Mouse (Mus musculus) v-Abl transformed pro-B cells (cell line): ENCODE measurements around the gene Catsperg2.
"Not testable (repeated sequence)": the region's sequence is repeated elsewhere in the genome, so short reads cannot be mapped to it uniquely, and the experiment has no call there.

Experiments used
- in situ Hi-C, 2 experiments: fragments of 400-800 bp; cut with MboI; formaldehyde crosslinking; loops; one replicate each; pipeline ENCODE4 v1.15.1; 2025; ENCODE audit not compliant: unreplicated experiment in 2 of 2

Catsperg2 gene

GRCm38 (mm10) chr7:29726860-29727259 is at the start of gene Catsperg2:
TSS of gene Catsperg2 (minus strand) at chr7:29727032.
- in situ Hi-C loops: not testable (repeated sequence)

- in situ Hi-C loops: no loop called here
Observed at GRCm38 (mm10) chr7:29776568-29776967, 49.7 kb upstream of the Catsperg2 start.

- in situ Hi-C loops: no loop called here
Observed at GRCm38 (mm10) chr7:29774371-29774770, 47.5 kb upstream of the Catsperg2 start.

GRCm38 (mm10) chr7:29773503-29773902 is 46.7 kb upstream of the Catsperg2 start:
- in situ Hi-C loops: no loop called here

- in situ Hi-C loops: loop anchor here (5.0 kb wide), 1 partner anchor 48 kb away; the partner anchor contains the start of gene Zfp790 (in 2 of the 2)
Observed at GRCm38 (mm10) chr7:29768980-29769379, 42.1 kb upstream of the Catsperg2 start.

- in situ Hi-C loops: loop anchor here (5.0 kb wide), 1 partner anchor 49 kb away; the partner anchor contains the start of gene Zfp790 (in 2 of the 2)
Observed at GRCm38 (mm10) chr7:29768090-29768900, 41.5 kb upstream of the Catsperg2 start, which contains the start of gene Zfp84. TSS of gene Zfp84 (plus strand) at chr7:29768552.

GRCm38 (mm10) chr7:29767058-29767686 is 40.3 kb upstream of the Catsperg2 start:
- in situ Hi-C loops: loop anchor here (5.0 kb wide), 1 partner anchor 50 kb away; the partner anchor contains the start of gene Zfp790 (in 2 of the 2)

GRCm38 (mm10) chr7:29764702-29765101 is 37.9 kb upstream of the Catsperg2 start:
- in situ Hi-C loops: loop anchor here (5.0 kb wide), 1 partner anchor 53 kb away; the partner anchor contains the start of gene Zfp790 (in 2 of the 2)

- in situ Hi-C loops: no loop called here
Observed at GRCm38 (mm10) chr7:29760476-29760875, 33.6 kb upstream of the Catsperg2 start.

- in situ Hi-C loops: no loop called here
Observed at GRCm38 (mm10) chr7:29742258-29742657, 15.4 kb upstream of the Catsperg2 start.

- in situ Hi-C loops: no loop called here
Observed at GRCm38 (mm10) chr7:29728055-29728454, 1.2 kb upstream of the Catsperg2 start.

- in situ Hi-C loops: not testable (repeated sequence)
Observed at GRCm38 (mm10) chr7:29725461-29726142, 1.2 kb downstream of the Catsperg2 start.

GRCm38 (mm10) chr7:29708891-29709290 is 17.9 kb downstream of the Catsperg2 start:
- in situ Hi-C loops: loop anchor here in 1 of 2 experiments (10.0 kb wide), 1 partner anchor 104 kb away; no protein-coding TSS in a partner anchor

- in situ Hi-C loops: not testable (repeated sequence)
Observed at GRCm38 (mm10) chr7:29695231-29695630, 31.6 kb downstream of the Catsperg2 start.

GRCm38 (mm10) chr7:29681868-29682267 is 45.0 kb downstream of the Catsperg2 start:
- in situ Hi-C loops: no loop called here
